Mouse (Mus musculus) liver, postnatal 0 days (tissue): ENCODE data around the gene Atf3.

ENCODE experiments used
- CTCF ChIP-seq: sonication (generic); IDR thresholded peaks from 2 replicates; pipeline ENCODE4 v1.5.1; 2016; ENCODE audit warnings: antibody characterized with exemption, low read depth
- EP300 ChIP-seq: IDR thresholded peaks from 2 replicates; pipeline ENCODE4 v1.6.1; 2016; ENCODE audit warnings: antibody characterized with exemption, low read depth, mild to moderate bottlenecking

GRCm38 (mm10) chr1:191259121-191259520 is 41.3 kb upstream of the Atf3 start:
- no peak for TF ChIP-seq EP300
- no peak for TF ChIP-seq CTCF
